Mouse (Mus musculus) ES-Bruce4 (cell line): Measurements from ENCODE around the gene Cdk5rap3. TPM values are rescaled to one million over a fixed set of nuclear protein-coding genes. Genes with fewer than 3 reads are reported as not detected.
A peak's percentile ranks its signal among the peaks of the same experiment; 100 is the strongest.

Experiments
- H3K27ac ChIP-seq: 2 replicates; pipeline ENCODE4 v1.5.1; 2012; ENCODE audit warnings: low read length, inconsistent platforms; ENCODE audit not compliant: insufficient read depth
- H3K27me3 ChIP-seq: 2 replicates; pipeline ENCODE4 v1.6.1; 2012; ENCODE audit warnings: mild to moderate bottlenecking, low read length, inconsistent platforms; ENCODE audit not compliant: control insufficient read depth, poor library complexity, insufficient read depth, severe bottlenecking
- H3K36me3 ChIP-seq: 2 replicates; pipeline ENCODE4 v1.6.1; 2012; ENCODE audit warnings: inconsistent platforms, mild to moderate bottlenecking, low read length, moderate library complexity; ENCODE audit not compliant: control insufficient read depth, poor library complexity, insufficient read depth, severe bottlenecking
- H3K4me1 ChIP-seq: one replicate; pipeline ENCODE4 v1.8.1; 2011; ENCODE audit warnings: low read length; ENCODE audit not compliant: control insufficient read depth, insufficient read depth
- H3K4me3 ChIP-seq: 2 replicates; pipeline ENCODE4 v1.5.1; 2011; ENCODE audit warnings: low read depth, mild to moderate bottlenecking, low read length
- H3K9ac ChIP-seq: 2 replicates; pipeline ENCODE4 v1.6.1; 2012; ENCODE audit warnings: low read depth, mild to moderate bottlenecking, inconsistent platforms; ENCODE audit not compliant: poor library complexity, severe bottlenecking
- H3K9me3 ChIP-seq: replicated peaks from 2 replicates; pipeline ENCODE4 v1.6.1; 2012; ENCODE audit warnings: mild to moderate bottlenecking, low read length, inconsistent platforms; ENCODE audit not compliant: control insufficient read depth, poor library complexity, insufficient read depth, severe bottlenecking
- CTCF ChIP-seq: IDR thresholded peaks from one replicate; pipeline ENCODE4 v1.8.1; 2011; ENCODE audit warnings: low read depth, low read length
- EP300 ChIP-seq: IDR thresholded peaks from 2 replicates; pipeline ENCODE4 v1.6.1; 2011; ENCODE audit warnings: low read depth, low read length; ENCODE audit not compliant: insufficient read depth
- POLR2A ChIP-seq: IDR thresholded peaks from one replicate; pipeline ENCODE4 v1.8.1; 2011; ENCODE audit warnings: low read length; ENCODE audit not compliant: insufficient read depth
- polyA plus RNA-seq: library from polyadenylated mRNA; stranded (reverse); fragments of >200 nt; gene quantifications from 2 replicates; pipeline ENCODE4 v1.2.4, GENCODE M21; 2011; ENCODE audit warnings: low read depth; ENCODE audit not compliant: missing spikeins, insufficient read depth, insufficient read length

Cdk5rap3 gene
- polyA plus RNA-seq: 93.3 and 109 TPM in 2 replicates

- TF ChIP-seq CTCF (peak; percentile 76), POLR2A (peak; percentile 12), EP300 (0 out of 2 replicates have a peak, but pooled peaks have one; percentile 49)
- peak within 1 kb of the TSS; percentile 82 for H3K4me3 ChIP-seq
- peak within 1 kb of the TSS; percentile 70 for H3K9ac ChIP-seq
- no peaks in the 10 kb centered on the region for H3K4me1 ChIP-seq
- H3K36me3 ChIP-seq: peaks cover 8% of the 10 kb centered on the region
- no peaks in the 10 kb centered on the region for H3K27me3 ChIP-seq
- no peaks in the 10 kb centered on the region for H3K9me3 ChIP-seq
- H3K27ac ChIP-seq: peak within 1 kb of the TSS; percentile 45
Measured at GRCm38 (mm10) chr11:96916044-96916884, at the start of gene Cdk5rap3. TSS of gene Cdk5rap3 (minus strand) at chr11:96916496.

GRCm38 (mm10) chr11:96963580-96963979 lies 47.3 kb upstream of the Cdk5rap3 start:
- H3K27me3 ChIP-seq: no peaks in the 10 kb centered on the region
- peak overlapping the region; percentile 39 for H3K9ac ChIP-seq
- no peak overlapping the region for H3K4me3 ChIP-seq
- H3K27ac ChIP-seq: peak overlapping the region; percentile 63; the same call in 1 of the 2 replicates
- peaks cover 4% of the 10 kb centered on the region for H3K4me1 ChIP-seq
- peaks cover 14% of the 10 kb centered on the region for H3K36me3 ChIP-seq
- H3K9me3 ChIP-seq: no peaks in the 10 kb centered on the region
- peak; percentile 95 for TF ChIP-seq CTCF
- peak; percentile 92 for TF ChIP-seq EP300
- no peak for TF ChIP-seq POLR2A

GRCm38 (mm10) chr11:96957061-96957805 lies 40.9 kb upstream of the Cdk5rap3 start:
- Histone ChIP-seq H3K4me1 (peaks cover 10% of the 10 kb centered on the region), H3K9me3 (no peaks in the 10 kb centered on the region), H3K27ac (peak overlapping the region; percentile 57), H3K4me3 (no peak overlapping the region), H3K36me3 (peaks cover 34% of the 10 kb centered on the region), H3K9ac (no peak overlapping the region), H3K27me3 (no peaks in the 10 kb centered on the region)
- TF ChIP-seq POLR2A: no peak
- no peak for TF ChIP-seq EP300
- TF ChIP-seq CTCF: no peak

- peak overlapping the region; percentile 54 for H3K4me3 ChIP-seq
- peak overlapping the region; percentile 43 for H3K9ac ChIP-seq
- TF ChIP-seq POLR2A (no peak), EP300 (peak; percentile 96), CTCF (peak; percentile 73)
- H3K4me1 ChIP-seq: peaks cover 7% of the 10 kb centered on the region
- peaks cover 41% of the 10 kb centered on the region for H3K36me3 ChIP-seq
- no peaks in the 10 kb centered on the region for H3K9me3 ChIP-seq
- H3K27ac ChIP-seq: peak overlapping the region; percentile 77
- H3K27me3 ChIP-seq: no peaks in the 10 kb centered on the region
Measured at GRCm38 (mm10) chr11:96956009-96956724, 39.9 kb upstream of the Cdk5rap3 start.

GRCm38 (mm10) chr11:96955094-96955493 lies 38.8 kb upstream of the Cdk5rap3 start:
- no peak for TF ChIP-seq POLR2A
- TF ChIP-seq EP300: no peak
- no peak for TF ChIP-seq CTCF
- H3K9ac ChIP-seq: peak overlapping the region; percentile 43
- no peaks in the 10 kb centered on the region for H3K27me3 ChIP-seq
- peaks cover 33% of the 10 kb centered on the region for H3K36me3 ChIP-seq
- H3K4me3 ChIP-seq: peak overlapping the region; percentile 54
- H3K4me1 ChIP-seq: peaks cover 7% of the 10 kb centered on the region
- no peaks in the 10 kb centered on the region for H3K9me3 ChIP-seq
- peak overlapping the region; percentile 77 for H3K27ac ChIP-seq
